In genomic region chr5:30192452-30192851, GRCm38 (mm10) we compare ENCODE assay signal across 26 mouse cellular contexts. TPM values are rescaled to one million over a fixed set of nuclear protein-coding genes. Genes with fewer than 3 reads are reported as not detected.
DNase-seq lines count a peak whose midpoint lies in the region; ATAC-seq and TF ChIP-seq lines count a peak whose summit lies in the region.
"Had no signal": no experiment of that assay in that cellular context is flagged by ENCODE, and none has a peak within 500 bp of the region (broad histone marks: within the 10 kb centered on the region; RNA-seq: fewer than 3 reads in every experiment).

No protein-coding gene starts in this region.

- TF ChIP-seq EP300 in lung, postnatal 0 days (IDR thresholded peaks at IDR 0.05): no peak
- TF ChIP-seq EP300 in MEL (IDR thresholded peaks at IDR 0.05; ENCODE audit: low read depth in 1 of 2, low read length in 2 of 2): no peak

- peak; percentile 31 for TF ChIP-seq RAD21 in MEL (IDR thresholded peaks at IDR 0.05; ENCODE audit: low read depth, low read length)

- H3K27me3 ChIP-seq in hindbrain, postnatal 0 days (ENCODE audit: insufficient read depth, low read length): no peaks in the 10 kb centered on the region
- no peaks in the 10 kb centered on the region for H3K27me3 ChIP-seq in hindbrain, embryonic 13.5 days
- no peaks in the 10 kb centered on the region for H3K27me3 ChIP-seq in lung, postnatal 0 days (replicated peaks; ENCODE audit: insufficient read depth, low read length)
- no peaks in the 10 kb centered on the region for H3K27me3 ChIP-seq in MEL (ENCODE audit: control insufficient read depth in 1 of 2, insufficient read depth in 2 of 2, low read length in 2 of 2)
- H3K27me3 ChIP-seq: liver, embryonic 13.5 days; midbrain, embryonic 13.5 days had no signal

- no peak overlapping the region for H3K4me3 ChIP-seq in hindbrain, postnatal 0 days (ENCODE audit: low read length)
- H3K4me3 ChIP-seq in hindbrain, embryonic 13.5 days: no peak overlapping the region
- no peak overlapping the region for H3K4me3 ChIP-seq in lung, postnatal 0 days (ENCODE audit: low read depth, low read length)
- no peak overlapping the region for H3K4me3 ChIP-seq in MEL (ENCODE audit: control insufficient read depth in 1 of 2, insufficient read depth in 1 of 2, low read depth in 2 of 2, low read length in 2 of 2)
- H3K4me3 ChIP-seq: erythroblast, embryonic 14.5 days; hindbrain, embryonic 10.5 days; liver, embryonic 13.5 days; midbrain, embryonic 13.5 days had no signal

- DNase-seq in hindbrain, postnatal 0 days (ENCODE audit: low spot score): no peak
- DNase-seq in lung, postnatal 0 days (ENCODE audit: low spot score): no peak
- no peak for DNase-seq in lung, postnatal 4 days
- DNase-seq in MEL (ENCODE audit: low read depth, low spot score): peak; percentile 39
- peak; percentile 20 for DNase-seq in retina, postnatal 1 day
- no peak for DNase-seq in gastrocnemius, postnatal 4 days (ENCODE audit: low spot score in 2 of 2)
- DNase-seq: adrenal gland, adult 2 months; cerebellum, adult 2 months; gastrocnemius, postnatal 14 days; kidney, postnatal 25 days; left cerebral cortex, postnatal 4 days; liver, embryonic 13.5 days; lung, postnatal 36 days; right cerebral cortex, postnatal 25 days; thymus, adult 18-20 months had no signal

- H3K4me1 ChIP-seq in hindbrain, postnatal 0 days (ENCODE audit: insufficient read depth, low read length): no peaks in the 10 kb centered on the region
- no peaks in the 10 kb centered on the region for H3K4me1 ChIP-seq in hindbrain, embryonic 13.5 days (replicated peaks)
- H3K4me1 ChIP-seq in lung, postnatal 0 days (ENCODE audit: insufficient read depth, low read depth, low read length): no peaks in the 10 kb centered on the region
- peaks cover 0 to 1% of the 10 kb centered on the region in 2 experiments; a peak in 1 of 4 replicates for H3K4me1 ChIP-seq in MEL (ENCODE audit: control insufficient read depth in 1 of 2, insufficient read depth in 2 of 2, low read length in 2 of 2)
- H3K4me1 ChIP-seq: hindbrain, embryonic 10.5 days; liver, embryonic 13.5 days; midbrain, embryonic 13.5 days had no signal

- no peak overlapping the region for H3K4me2 ChIP-seq in hindbrain, postnatal 0 days (ENCODE audit: low read depth, low read length)
- H3K4me2 ChIP-seq in hindbrain, embryonic 13.5 days: no peak overlapping the region
- no peak overlapping the region for H3K4me2 ChIP-seq in lung, postnatal 0 days (replicated peaks; ENCODE audit: low read depth, low read length)
- H3K4me2 ChIP-seq: heart, embryonic 11.5 days; liver, embryonic 13.5 days; midbrain, embryonic 13.5 days had no signal

- no peak for TF ChIP-seq POLR2A in MEL (IDR thresholded peaks at IDR 0.05; ENCODE audit: control insufficient read depth in 1 of 2, insufficient read depth in 1 of 2, low read depth in 1 of 2, low read length in 2 of 2, poor library complexity in 1 of 2)

- no peak overlapping the region for H3K9ac ChIP-seq in hindbrain, postnatal 0 days (replicated peaks; ENCODE audit: low read length)
- no peak overlapping the region for H3K9ac ChIP-seq in hindbrain, embryonic 13.5 days
- no peak overlapping the region for H3K9ac ChIP-seq in lung, postnatal 0 days (replicated peaks; ENCODE audit: low read depth)
- no peak overlapping the region for H3K9ac ChIP-seq in MEL (ENCODE audit: control insufficient read depth, low read depth, low read length, poor library complexity, severe bottlenecking)
- H3K9ac ChIP-seq: liver, embryonic 13.5 days; midbrain, embryonic 13.5 days had no signal

- ATAC-seq in hindbrain, postnatal 0 days: no peak
- no peak for ATAC-seq in hindbrain, embryonic 13.5 days (ENCODE audit: low FRiP score)
- ATAC-seq in lung, postnatal 0 days: no peak
- ATAC-seq in cerebellum, adult (ENCODE audit: insufficient number of reproducible peaks, low FRiP score, low TSS enrichment): no peak
- ATAC-seq: forebrain, embryonic 16.5 days; intestine, embryonic 16.5 days; midbrain, embryonic 13.5 days had no signal

- H3K9me3 ChIP-seq in hindbrain, postnatal 0 days (ENCODE audit: low read length): no peaks in the 10 kb centered on the region
- H3K9me3 ChIP-seq in hindbrain, embryonic 13.5 days: no peaks in the 10 kb centered on the region
- H3K9me3 ChIP-seq in lung, postnatal 0 days (ENCODE audit: low read length): no peaks in the 10 kb centered on the region
- no peaks in the 10 kb centered on the region for H3K9me3 ChIP-seq in MEL (replicated peaks; ENCODE audit: insufficient read depth, low read length)
- H3K9me3 ChIP-seq: hindbrain, embryonic 10.5 days; liver, embryonic 13.5 days; midbrain, embryonic 13.5 days had no signal

- H3K36me3 ChIP-seq in hindbrain, postnatal 0 days (ENCODE audit: insufficient read depth, low read length): no peaks in the 10 kb centered on the region
- peaks cover 14% of the 10 kb centered on the region for H3K36me3 ChIP-seq in hindbrain, embryonic 13.5 days
- peaks cover 5% of the 10 kb centered on the region; the same call in 1 of the 2 replicates for H3K36me3 ChIP-seq in lung, postnatal 0 days (ENCODE audit: insufficient read depth, low read length)
- H3K36me3 ChIP-seq in MEL (ENCODE audit: control insufficient read depth in 1 of 2, insufficient read depth in 2 of 2, low read length in 2 of 2): peaks cover 0 to 1% of the 10 kb centered on the region in 2 experiments; a peak in 2 of 4 replicates

- peak; percentile 24; the same call in 1 of the 2 replicates for TF ChIP-seq CTCF in hindbrain, postnatal 0 days (IDR thresholded peaks at IDR 0.05; ENCODE audit: low read depth)
- TF ChIP-seq CTCF in lung, postnatal 0 days (IDR thresholded peaks at IDR 0.05): peak; percentile 52
- TF ChIP-seq CTCF in MEL (IDR thresholded peaks at IDR 0.05 in 2 of 3, conservative IDR thresholded peaks at IDR 0.05 in 1 of 3; ENCODE audit: control insufficient read depth in 1 of 3, insufficient read depth in 1 of 3, low read depth in 2 of 3, low read length in 3 of 3, poor library complexity in 1 of 3, severe bottlenecking in 1 of 3): peak in 2 of 3 experiments; percentile 8 to 42; a peak in 2 of 6 replicates

- 91% methylated on average over 1 of the region's 1 CpGs for WGBS in hindbrain, postnatal 0 days
- 92% methylated on average over 1 of the region's 1 CpGs for WGBS in hindbrain, embryonic 13.5 days
- 67% methylated on average over 1 of the region's 1 CpGs for WGBS in lung, postnatal 0 days

- no peak overlapping the region for H3K27ac ChIP-seq in hindbrain, postnatal 0 days
- H3K27ac ChIP-seq in hindbrain, embryonic 13.5 days: no peak overlapping the region
- no peak overlapping the region for H3K27ac ChIP-seq in lung, postnatal 0 days (ENCODE audit: low read length)
- no peak overlapping the region for H3K27ac ChIP-seq in MEL (ENCODE audit: control insufficient read depth, low read depth, low read length)
- H3K27ac ChIP-seq: hindbrain, embryonic 10.5 days; liver, embryonic 13.5 days; midbrain, embryonic 13.5 days had no signal

- H3K79me2 ChIP-seq in MEL (ENCODE audit: control insufficient read depth, insufficient read depth, low read length, poor library complexity): no peaks in the 10 kb centered on the region

TF ChIP-seq in MEL, 35 proteins besides CTCF, POLR2A, EP300 and RAD21:
- TF ChIP-seq ETS1 (IDR thresholded peaks at IDR 0.05; ENCODE audit: low read depth, low read length): no peak
- TF ChIP-seq SMC3 (IDR thresholded peaks at IDR 0.05; ENCODE audit: low read depth, low read length): peak; percentile 34

RNA-seq across cellular contexts. Expression of gene Adgrf3, which starts 13.1 kb away (rescaled TPM):
- 0.37 TPM in 1 of 2 replicates, not detected in the other for total RNA-seq in hindbrain, postnatal 0 days (2014; rRNA removed)
- not detected in 2 replicates for polyA plus RNA-seq in hindbrain, postnatal 0 days (2015; fragmentation: Nextera tagmentation; extraction: Ambion mirVana)
- not detected in 2 replicates for polyA plus RNA-seq in hindbrain, embryonic 13.5 days (2015; fragmentation: Nextera tagmentation; extraction: Ambion mirVana)
- polyA plus RNA-seq in lung, postnatal 0 days (2015; fragmentation: Nextera tagmentation; extraction: Ambion mirVana): 0.13 and 0.18 TPM in 2 replicates
- 1.2 and 1.7 TPM in 2 replicates for total RNA-seq in MEL (2012; rRNA removed)
- polyA plus RNA-seq in MEL (2012; ENCODE audit: insufficient read depth in 1 of 2, insufficient read length in 2 of 2, low read depth in 1 of 2, low replicate concordance in 2 of 2, missing spikeins in 1 of 2): 1 to 10 TPM in 1 of 2 experiments, not detected in 1; 2.7 TPM
- under 1 TPM; 0.31 to 0.52 TPM for total RNA-seq in gastrocnemius, postnatal 4 days (2021)
- total RNA-seq: adrenal gland, adult 2 months; gastrocnemius, postnatal 14 days; layer of hippocampus, postnatal 25 days; left cerebral cortex, postnatal 4 days had no signal
- polyA plus RNA-seq: adrenal gland, adult 2 months; cerebellum, adult 2 months; cortical plate, adult 2 months; erythroblast, embryonic 14.5 days; forebrain, embryonic 16.5 days; hindbrain, embryonic 10.5 days; liver, embryonic 13.5 days; midbrain, embryonic 13.5 days; neural tube, embryonic 11.5 days had no signal

RNA-seq across cellular contexts. Expression of gene Hadhb, which starts 37.4 kb away (rescaled TPM):
- 56.8 and 68.3 TPM in 2 replicates for total RNA-seq in hindbrain, postnatal 0 days (2014; rRNA removed)
- 59.9 and 67.5 TPM in 2 replicates for polyA plus RNA-seq in hindbrain, postnatal 0 days (2015; fragmentation: Nextera tagmentation; extraction: Ambion mirVana)
- 65.0 and 70.7 TPM in 2 replicates for polyA plus RNA-seq in hindbrain, embryonic 13.5 days (2015; fragmentation: Nextera tagmentation; extraction: Ambion mirVana)
- polyA plus RNA-seq in lung, postnatal 0 days (2015; fragmentation: Nextera tagmentation; extraction: Ambion mirVana): 104 and 107 TPM in 2 replicates
- total RNA-seq in MEL (2012; rRNA removed): 162 and 173 TPM in 2 replicates
- 100 to 1,000 TPM in 1 of 2 experiments, 10 to 100 TPM in 1; 33.0 to 161 TPM for polyA plus RNA-seq in MEL (2012; ENCODE audit: insufficient read depth in 1 of 2, insufficient read length in 2 of 2, low read depth in 1 of 2, low replicate concordance in 2 of 2, missing spikeins in 1 of 2)
- 100 to 1,000 TPM; 228 TPM for total RNA-seq in gastrocnemius, postnatal 4 days (2021)

RNA-seq across cellular contexts. Expression of gene Hadha, which starts 37.5 kb away (rescaled TPM):
- total RNA-seq in hindbrain, postnatal 0 days (2014; rRNA removed): 50.1 and 50.4 TPM in 2 replicates
- 68.0 and 79.1 TPM in 2 replicates for polyA plus RNA-seq in hindbrain, postnatal 0 days (2015; fragmentation: Nextera tagmentation; extraction: Ambion mirVana)
- polyA plus RNA-seq in hindbrain, embryonic 13.5 days (2015; fragmentation: Nextera tagmentation; extraction: Ambion mirVana): 76.1 and 84.3 TPM in 2 replicates
- 107 and 110 TPM in 2 replicates for polyA plus RNA-seq in lung, postnatal 0 days (2015; fragmentation: Nextera tagmentation; extraction: Ambion mirVana)
- 120 and 121 TPM in 2 replicates for total RNA-seq in MEL (2012; rRNA removed)
- 100 to 1,000 TPM; 107 to 271 TPM for polyA plus RNA-seq in MEL (2012; ENCODE audit: insufficient read depth in 1 of 2, insufficient read length in 2 of 2, low read depth in 1 of 2, low replicate concordance in 2 of 2, missing spikeins in 1 of 2)
- 100 to 1,000 TPM; 337 to 342 TPM for total RNA-seq in gastrocnemius, postnatal 4 days (2021)

RNA-seq across cellular contexts. Expression of gene Selenoi, which starts 39.9 kb away (rescaled TPM):
- 99.5 and 108 TPM in 2 replicates for total RNA-seq in hindbrain, postnatal 0 days (2014; rRNA removed)
- polyA plus RNA-seq in hindbrain, postnatal 0 days (2015; fragmentation: Nextera tagmentation; extraction: Ambion mirVana): 20.7 and 23.1 TPM in 2 replicates
- polyA plus RNA-seq in hindbrain, embryonic 13.5 days (2015; fragmentation: Nextera tagmentation; extraction: Ambion mirVana): 24.9 and 25.2 TPM in 2 replicates
- polyA plus RNA-seq in lung, postnatal 0 days (2015; fragmentation: Nextera tagmentation; extraction: Ambion mirVana): 9.4 and 11.0 TPM in 2 replicates
- total RNA-seq in MEL (2012; rRNA removed): 76.3 and 88.0 TPM in 2 replicates
- 100 to 1,000 TPM in 1 of 2 experiments, 10 to 100 TPM in 1; 43.4 to 101 TPM for polyA plus RNA-seq in MEL (2012; ENCODE audit: insufficient read depth in 1 of 2, insufficient read length in 2 of 2, low read depth in 1 of 2, low replicate concordance in 2 of 2, missing spikeins in 1 of 2)
- 10 to 100 TPM; 20.4 to 25.7 TPM for total RNA-seq in gastrocnemius, postnatal 4 days (2021)

Comparison
In these comparisons a context has a peak if more than half of its experiments do, and no peak if none do; other contexts are left out.
1. DNase-seq: peak in MEL (single experiment) and retina, postnatal 1 day (single experiment); none in hindbrain, postnatal 0 days (single experiment), lung, postnatal 0 days (single experiment), lung, postnatal 4 days (0 of 2) and gastrocnemius, postnatal 4 days (0 of 2).
2. Peak in every context shown above with its lines, with median percentiles within 50 percentile points of each other: CTCF ChIP-seq.